Mouse (Mus musculus): ENCODE results near the gene Camsap2.

Camsap2 gene

GRCm38 (mm10) chr1:136223758-136224342 lies 122.1 kb downstream of the Camsap2 start:
- no peak for DNase-seq (ENCODE audit: low spot score in 2 of 2)

- DNase-seq (ENCODE audit: low spot score in 2 of 2) = no peak
These were observed 123.5 kb downstream of the Camsap2 start for GRCm38 (mm10) chr1:136222386-136222785.

- no peak for DNase-seq (ENCODE audit: low spot score in 2 of 2)
These were observed 125.7 kb downstream of the Camsap2 start for GRCm38 (mm10) chr1:136220037-136220871.
